Mouse (Mus musculus) bone marrow macrophage, adult 2 months (primary cell): ENCODE results near the gene Eef1a1.

Experiments used
- CTCF ChIP-seq: IDR thresholded peaks from 2 replicates; pipeline ENCODE4 v1.5.1; 2012; ENCODE audit warnings: low read depth, mild to moderate bottlenecking, low read length, moderate library complexity
- POLR2A ChIP-seq: IDR thresholded peaks from 2 replicates; pipeline ENCODE4 v1.6.1; 2012; ENCODE audit warnings: mild to moderate bottlenecking, low read depth, low read length, borderline replicate concordance

GRCm38 (mm10) chr9:78442237-78442578, 46.7 kb downstream of the Eef1a1 start:
- TF ChIP-seq CTCF (no peak), POLR2A (no peak)
